Mouse (Mus musculus): ENCODE results near the gene Ypel3. TPM values are rescaled to one million over a fixed set of nuclear protein-coding genes. Genes with fewer than 3 reads are reported as not detected.

Ypel3 gene
- polyA plus RNA-seq, 1 experiment from 2014 or later: 64.6 TPM

DNA sequence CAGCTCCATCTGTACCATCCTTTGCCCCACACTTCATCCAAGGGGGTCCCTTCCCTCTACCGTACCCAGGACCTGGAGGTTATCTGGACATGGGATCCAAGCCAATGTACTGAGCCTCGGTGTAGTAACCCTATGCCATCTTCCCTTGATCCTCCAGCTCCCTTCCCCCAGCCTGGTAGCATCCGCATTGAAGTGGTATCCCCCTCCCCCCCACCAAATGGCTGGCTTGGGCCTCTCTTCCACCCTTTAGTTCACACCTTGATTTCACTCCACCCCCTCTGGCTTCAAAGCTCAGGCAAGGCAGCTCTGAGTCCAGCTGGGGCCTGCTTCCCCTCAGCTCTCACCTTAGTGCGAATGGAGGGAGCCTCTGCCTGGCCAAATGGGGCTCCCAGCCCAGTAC, 8.3 kb downstream of the Ypel3 start:
- Histone ChIP-seq H3K9ac (ENCODE audit: low read depth, low read length) (no peak overlapping the region), H3K9me3 (ENCODE audit: control insufficient read depth) (no peaks in the 10 kb centered on the region), H3K4me1 (replicated peaks; ENCODE audit: control insufficient read depth, insufficient read depth, low read length) (no peaks in the 10 kb centered on the region), H3K4me3 (ENCODE audit: low read depth, low read length) (no peak overlapping the region), H3K36me3 (ENCODE audit: control insufficient read depth, insufficient read depth) (peaks cover 52% of the 10 kb centered on the region), H3K27me3 (replicated peaks; ENCODE audit: control insufficient read depth, insufficient read depth, low read length) (no peaks in the 10 kb centered on the region), H3K4me2 (replicated peaks; ENCODE audit: low read depth) (no peak overlapping the region), H3K27ac (ENCODE audit: low read depth, low read length) (no peak overlapping the region)
- no peak for TF ChIP-seq CTCF (IDR thresholded peaks at IDR 0.05; ENCODE audit: low read depth)
- ATAC-seq: no peak
- 73% methylated on average over 4 of the region's 4 CpGs for WGBS

DNA sequence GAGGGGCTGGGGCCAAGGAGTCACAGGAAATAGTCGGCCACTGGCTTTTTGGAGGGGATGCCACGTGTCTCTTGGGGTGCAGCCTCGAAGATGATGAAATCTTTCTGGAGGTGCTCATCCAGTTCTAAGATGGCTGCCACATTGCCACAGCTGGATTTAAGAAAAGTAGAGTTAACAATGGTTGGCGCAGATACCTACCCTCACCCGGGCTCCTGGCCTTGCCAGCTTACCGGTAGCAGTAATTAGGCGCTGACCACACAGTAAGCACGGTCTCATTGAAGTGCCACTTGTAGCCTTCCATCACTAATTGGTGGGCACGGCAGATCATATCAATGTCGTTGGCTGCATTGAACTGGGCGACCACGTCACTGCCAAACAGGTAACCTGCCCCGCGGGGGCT, 9.4 kb downstream of the Ypel3 start:
- no peak overlapping the region for H3K27ac ChIP-seq (ENCODE audit: low read depth, low read length)
- peaks cover 53% of the 10 kb centered on the region for H3K36me3 ChIP-seq (ENCODE audit: control insufficient read depth, insufficient read depth)
- H3K4me1 ChIP-seq (replicated peaks; ENCODE audit: control insufficient read depth, insufficient read depth, low read length): peaks cover 3% of the 10 kb centered on the region; the same call in 1 of the 2 replicates
- no peak for TF ChIP-seq CTCF (IDR thresholded peaks at IDR 0.05; ENCODE audit: low read depth)
- H3K27me3 ChIP-seq (replicated peaks; ENCODE audit: control insufficient read depth, insufficient read depth, low read length): no peaks in the 10 kb centered on the region
- H3K4me2 ChIP-seq (replicated peaks; ENCODE audit: low read depth): no peak overlapping the region
- H3K9me3 ChIP-seq (ENCODE audit: control insufficient read depth): no peaks in the 10 kb centered on the region
- H3K9ac ChIP-seq (ENCODE audit: low read depth, low read length): no peak overlapping the region
- WGBS: 90% methylated on average over 14 of the region's 14 CpGs
- no peak overlapping the region for H3K4me3 ChIP-seq (ENCODE audit: low read depth, low read length)
- no peak for ATAC-seq

DNA sequence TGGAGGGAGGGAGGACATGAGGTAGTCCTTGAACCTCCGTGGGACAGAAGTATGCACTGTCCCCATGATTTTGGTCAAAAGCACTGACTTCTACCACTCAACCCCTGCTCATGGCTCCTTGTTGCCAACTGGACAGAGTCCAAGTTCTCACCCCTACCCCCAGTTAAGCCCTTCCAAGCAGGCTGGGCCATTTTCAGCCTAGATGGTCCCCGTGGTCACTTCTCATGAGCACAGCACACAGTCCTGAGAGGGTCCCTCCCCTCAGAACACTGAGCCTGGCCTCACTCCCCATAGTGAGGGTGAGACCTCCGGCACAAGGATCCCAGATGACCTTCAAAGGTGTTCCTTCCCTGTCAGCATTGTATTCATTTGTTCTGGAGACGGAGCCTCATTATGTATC, 12.4 kb downstream of the Ypel3 start:
- ATAC-seq: no peak
- TF ChIP-seq CTCF (IDR thresholded peaks at IDR 0.05; ENCODE audit: low read depth): no peak
- Histone ChIP-seq H3K4me3 (ENCODE audit: low read depth, low read length) (no peak overlapping the region), H3K4me1 (replicated peaks; ENCODE audit: control insufficient read depth, insufficient read depth, low read length) (peaks cover 3% of the 10 kb centered on the region; the same call in 1 of the 2 replicates), H3K27ac (ENCODE audit: low read depth, low read length) (no peak overlapping the region), H3K36me3 (ENCODE audit: control insufficient read depth, insufficient read depth) (peaks cover 53% of the 10 kb centered on the region), H3K4me2 (replicated peaks; ENCODE audit: low read depth) (no peak overlapping the region), H3K9me3 (ENCODE audit: control insufficient read depth) (no peaks in the 10 kb centered on the region), H3K9ac (ENCODE audit: low read depth, low read length) (no peak overlapping the region), H3K27me3 (replicated peaks; ENCODE audit: control insufficient read depth, insufficient read depth, low read length) (no peaks in the 10 kb centered on the region)
- WGBS: 84% methylated on average over 4 of the region's 4 CpGs

DNA sequence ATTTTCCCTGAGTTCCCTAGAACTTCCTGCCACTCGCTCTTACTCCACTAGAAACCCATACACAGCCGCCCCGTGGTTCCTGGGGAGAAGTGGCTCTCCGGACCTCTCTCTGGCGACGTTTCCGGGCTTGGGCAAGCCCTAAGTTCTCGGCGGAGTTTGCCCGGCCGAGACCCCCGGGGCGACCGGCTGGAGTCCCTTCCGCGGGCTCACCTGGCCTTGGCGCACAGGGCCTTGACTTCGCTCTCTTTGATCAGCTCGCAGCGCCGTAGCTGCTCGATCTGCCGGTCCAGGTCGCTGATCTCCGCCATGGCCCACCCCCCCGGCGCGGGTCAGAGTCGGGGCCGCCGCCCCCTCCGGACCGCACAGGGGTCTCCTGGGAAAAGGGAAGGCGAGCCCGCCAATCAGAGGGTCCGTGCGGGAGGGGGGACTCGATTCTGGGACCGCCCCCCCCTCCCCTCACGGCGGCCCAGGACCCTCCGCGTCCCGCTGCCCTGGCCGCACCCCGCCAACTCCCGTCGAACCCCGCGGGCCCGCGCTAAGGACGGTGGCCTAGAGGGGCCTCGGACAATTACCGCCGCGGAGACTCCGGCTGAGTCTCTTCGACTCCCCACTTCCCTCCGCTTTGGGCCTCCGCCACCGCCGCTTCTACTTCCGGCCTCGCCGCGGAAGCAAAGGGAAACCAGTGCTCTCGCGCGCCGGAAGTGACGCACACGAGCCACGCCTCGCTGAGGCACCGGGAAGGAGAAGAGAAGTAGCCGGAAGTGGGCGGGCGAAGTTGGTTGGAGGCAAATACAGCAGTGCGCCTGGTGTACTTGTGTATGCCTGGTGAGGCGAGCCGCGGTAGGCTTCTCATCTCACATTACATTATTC, 15.3 kb downstream of the Ypel3 start, which contains the start of gene Ppp4c:
Gene Ppp4c, minus strand, starts transcription at position 646 of the 870 bp plus-strand sequence.
- Histone ChIP-seq H3K36me3 (ENCODE audit: control insufficient read depth, insufficient read depth) (peaks cover 53% of the 10 kb centered on the region), H3K27me3 (replicated peaks; ENCODE audit: control insufficient read depth, insufficient read depth, low read length) (no peaks in the 10 kb centered on the region), H3K4me1 (replicated peaks; ENCODE audit: control insufficient read depth, insufficient read depth, low read length) (peaks cover 3% of the 10 kb centered on the region; the same call in 1 of the 2 replicates), H3K9me3 (ENCODE audit: control insufficient read depth) (no peaks in the 10 kb centered on the region), H3K27ac (ENCODE audit: low read depth, low read length) (peak within 1 kb of the TSS; percentile 97), H3K4me2 (replicated peaks; ENCODE audit: low read depth) (peak within 1 kb of the TSS; percentile 71), H3K4me3 (ENCODE audit: low read depth, low read length) (peak within 1 kb of the TSS; percentile 86), H3K9ac (ENCODE audit: low read depth, low read length) (peak within 1 kb of the TSS; percentile 92)
- 0 out of 2 replicates have a peak, but pooled peaks have one; percentile 6 for TF ChIP-seq CTCF (IDR thresholded peaks at IDR 0.05; ENCODE audit: low read depth)
- ATAC-seq: peak; percentile 91
- WGBS: under 1% methylated on average over 66 of the region's 83 CpGs

DNA sequence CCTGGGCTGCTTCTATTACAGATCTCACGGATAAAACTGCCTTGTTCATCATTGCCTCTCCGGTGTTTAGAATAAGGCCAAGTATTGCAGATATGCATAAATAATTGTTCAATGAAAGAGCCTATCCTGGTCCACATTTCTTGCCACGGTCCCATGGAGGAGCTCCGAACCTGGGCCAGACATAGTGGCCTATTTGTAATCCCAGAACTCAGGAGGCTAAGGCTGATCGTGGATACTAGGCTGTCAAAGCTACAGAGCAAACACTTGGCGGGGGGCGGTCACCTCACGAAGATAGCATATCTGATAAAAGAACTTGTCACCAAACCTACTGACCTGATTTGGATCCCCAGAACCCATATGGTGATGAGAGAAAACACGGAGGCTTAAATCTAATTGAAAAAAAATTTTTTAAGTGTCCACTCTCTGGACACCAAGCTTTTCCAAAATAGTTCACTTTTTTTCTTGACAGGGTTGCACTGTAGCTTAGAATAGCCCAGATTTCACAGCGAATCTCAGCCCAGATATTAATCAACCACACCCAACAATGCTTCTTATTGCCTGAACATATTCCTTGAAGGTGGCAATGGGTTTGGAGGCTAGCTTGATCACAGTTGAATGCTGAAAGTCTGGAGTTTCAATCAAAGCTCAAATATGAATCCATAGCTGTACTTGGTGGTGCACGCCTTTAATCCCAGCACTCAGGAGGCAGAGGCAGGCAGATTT, 16.1 kb downstream of the Ypel3 start:
- TF ChIP-seq CTCF (IDR thresholded peaks at IDR 0.05; ENCODE audit: low read depth): no peak

More for the DNA sequence above, 16.1 kb downstream of the Ypel3 start:
- H3K4me3 ChIP-seq (ENCODE audit: low read depth, low read length): peak overlapping the region; percentile 86
- H3K27me3 ChIP-seq (replicated peaks; ENCODE audit: control insufficient read depth, insufficient read depth, low read length): no peaks in the 10 kb centered on the region
- H3K4me2 ChIP-seq (replicated peaks; ENCODE audit: low read depth): peak overlapping the region; percentile 71
- H3K9ac ChIP-seq (ENCODE audit: low read depth, low read length): 0 out of 2 replicates have a peak overlapping the region, but pooled peaks have one; percentile 92
- 0 out of 2 replicates have a peak overlapping the region, but pooled peaks have one; percentile 97 for H3K27ac ChIP-seq (ENCODE audit: low read depth, low read length)
- peaks cover 50% of the 10 kb centered on the region for H3K36me3 ChIP-seq (ENCODE audit: control insufficient read depth, insufficient read depth)
- 15% methylated on average over 11 of the region's 11 CpGs for WGBS
- H3K4me1 ChIP-seq (replicated peaks; ENCODE audit: control insufficient read depth, insufficient read depth, low read length): peaks cover 3% of the 10 kb centered on the region; the same call in 1 of the 2 replicates
- no peak for ATAC-seq
- no peaks in the 10 kb centered on the region for H3K9me3 ChIP-seq (ENCODE audit: control insufficient read depth)

All from intestine, postnatal 0 days (tissue).